Mouse (Mus musculus) neural tube, postnatal 0 days (tissue): Measurements from ENCODE around the gene Usp28. TPM values are rescaled to one million over a fixed set of nuclear protein-coding genes. Genes with fewer than 3 reads are reported as not detected.

Experiments used
- polyA plus RNA-seq: library from polyadenylated mRNA; unstranded; fragments of >200 nt; fragmentation: Nextera tagmentation; extraction: Ambion mirVana; gene quantifications from 2 replicates; pipeline ENCODE4 v1.2.1, GENCODE M21; 2015

Usp28 gene
- polyA plus RNA-seq, result 13.9 and 16.6 TPM in 2 replicates

DNA sequence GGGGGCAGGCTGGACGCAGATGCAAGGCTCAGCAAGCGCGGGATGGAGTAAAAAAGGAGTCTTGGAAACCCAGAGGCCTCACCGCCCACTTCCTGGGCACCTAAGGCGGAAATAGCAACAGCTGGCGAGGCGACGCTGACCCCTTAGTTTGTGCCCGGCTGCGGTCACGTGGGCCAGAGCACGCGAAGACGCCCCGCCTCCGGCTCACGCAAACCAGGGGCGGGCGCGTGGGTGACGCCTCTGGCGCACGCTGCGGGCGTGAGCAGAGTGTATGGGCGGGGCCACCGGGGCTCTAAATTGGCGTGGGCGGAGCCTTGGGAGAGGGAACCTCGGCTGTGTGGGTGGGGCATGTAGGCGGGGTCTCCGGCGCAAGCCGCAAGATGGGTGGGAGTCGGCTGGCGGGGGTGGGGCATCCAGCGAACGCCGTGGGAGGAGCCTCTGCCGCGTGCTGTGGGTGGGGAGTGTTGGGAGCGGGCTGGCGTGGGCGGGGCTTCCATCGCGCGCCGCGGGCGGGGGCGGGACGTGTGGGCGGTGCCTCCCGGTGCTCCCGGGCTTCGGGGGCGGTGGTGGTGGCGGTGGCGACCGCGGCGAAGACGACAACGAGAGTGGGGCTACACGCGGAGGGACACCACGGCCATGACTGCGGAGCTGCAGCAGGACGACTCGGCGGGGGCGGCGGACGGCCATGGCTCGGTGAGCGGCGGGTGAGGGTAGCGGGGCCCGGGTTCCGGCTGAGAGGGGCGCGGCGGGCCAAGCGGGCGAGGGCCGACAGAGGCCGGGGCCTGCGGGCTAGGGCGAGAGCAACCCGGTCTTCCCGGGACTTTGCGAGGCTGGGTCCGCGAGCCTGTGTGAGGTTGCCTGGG lies at the start of gene Usp28:
Usp28 (plus strand) TSS at position 531 of the 863 bp plus-strand sequence.

DNA sequence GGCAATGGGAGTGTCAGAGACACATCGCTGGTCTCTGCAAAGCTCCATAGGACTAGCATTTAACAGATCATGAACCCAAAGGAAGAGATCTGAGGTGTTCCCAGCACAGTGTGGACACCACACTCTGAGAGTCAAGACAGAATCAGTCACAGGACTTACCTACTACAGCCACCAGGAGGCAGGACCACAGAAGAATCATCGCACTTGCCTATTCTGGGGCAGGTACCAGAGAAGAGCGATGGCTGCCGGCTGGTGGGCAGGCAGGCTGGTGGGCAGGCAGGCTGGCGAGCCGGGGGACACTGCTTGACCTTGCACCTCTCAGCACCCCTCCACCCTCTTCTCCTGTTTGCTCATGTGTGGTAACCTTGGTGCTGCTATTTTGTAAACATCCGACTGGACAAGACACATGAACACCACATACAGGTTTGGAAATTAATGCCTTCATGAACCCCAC lies 20.6 kb upstream of the Usp28 start, which contains the start of gene Htr3b:
Htr3b (minus strand) TSS at position 404 of the 454 bp plus-strand sequence.

GRCm38 (mm10) chr9:49055333-49056205 lies 70.4 kb downstream of the Usp28 start, which contains the start of gene Zw10:
Gene Zw10 (plus strand): TSS chr9:49055613.

GRCm38 (mm10) chr9:49081107-49081506 lies 95.9 kb downstream of the Usp28 start, which contains the start of gene Tmprss5:
Gene Tmprss5 (plus strand): TSS chr9:49081260.

Other genes with a start within 250 kb of the Usp28 start
- gene Zbtb16, start 149.2 kb upstream of the Usp28 start, polyA plus RNA-seq, result 5.6 and 9.6 TPM in 2 replicates
- gene Htr3a, start 74.3 kb upstream of the Usp28 start, polyA plus RNA-seq, result 3.8 and 4.0 TPM in 2 replicates
- gene Htr3b, start 20.4 kb upstream of the Usp28 start, polyA plus RNA-seq, result 0.24 and 0.90 TPM in 2 replicates
- 15.0 and 15.4 TPM in 2 replicates for gene Zw10, start 70.2 kb downstream of the Usp28 start, polyA plus RNA-seq
- 2.3 and 3.0 TPM in 2 replicates for gene Tmprss5, start 95.9 kb downstream of the Usp28 start, polyA plus RNA-seq